Mouse (Mus musculus): Measurements from ENCODE around the gene Olfr1341.

The Olfr1341 gene

GRCm38 (mm10) chr4:118703223-118703622, at the start of gene Olfr1341:
Olfr1341 (plus strand) TSS chr4:118703523.
- no peak for DNase-seq

GRCm38 (mm10) chr4:118658652-118659051, 44.7 kb upstream of the Olfr1341 start, which contains the start of gene Olfr62:
Olfr62 (plus strand) TSS chr4:118658952.
- no peak for DNase-seq

- no peak for DNase-seq
Observed at GRCm38 (mm10) chr4:118687086-118687485, 16.2 kb upstream of the Olfr1341 start.

GRCm38 (mm10) chr4:118692412-118692973, 10.8 kb upstream of the Olfr1341 start, which contains the start of gene Olfr1342:
Olfr1342 (minus strand) TSS chr4:118692756.
- no peak for DNase-seq

- DNase-seq: no peak
Observed at GRCm38 (mm10) chr4:118693812-118694211, 9.5 kb upstream of the Olfr1341 start.

- no peak for DNase-seq
Observed at GRCm38 (mm10) chr4:118708086-118708485, 4.8 kb downstream of the Olfr1341 start.

GRCm38 (mm10) chr4:118711656-118712055, 8.3 kb downstream of the Olfr1341 start:
- DNase-seq: no peak

GRCm38 (mm10) chr4:118719838-118720237, 16.5 kb downstream of the Olfr1341 start, which contains the start of gene Olfr1340:
Olfr1340 (plus strand) TSS chr4:118720138.
- no peak for DNase-seq

GRCm38 (mm10) chr4:118721742-118722483, 18.6 kb downstream of the Olfr1341 start:
- DNase-seq: no peak

GRCm38 (mm10) chr4:118731875-118732274, 28.6 kb downstream of the Olfr1341 start, which contains the start of gene Olfr1339:
Olfr1339 (plus strand) TSS chr4:118732175.
- no peak for DNase-seq

GRCm38 (mm10) chr4:118739574-118739973, 36.3 kb downstream of the Olfr1341 start:
- DNase-seq: no peak

GRCm38 (mm10) chr4:118740988-118741698, 37.8 kb downstream of the Olfr1341 start:
- no peak for DNase-seq

GRCm38 (mm10) chr4:118741881-118742280, 38.6 kb downstream of the Olfr1341 start:
- DNase-seq: no peak

- no peak for DNase-seq
Observed at GRCm38 (mm10) chr4:118758637-118759036, 55.3 kb downstream of the Olfr1341 start, which contains the start of gene Olfr1338. Olfr1338 (minus strand) TSS chr4:118758737.
